Mouse (Mus musculus) myocyte (in vitro differentiated cells): Measurements from ENCODE around the gene Ugt1a2.

Experiments
- CEBPB ChIP-seq: IDR thresholded peaks from 2 replicates; pipeline ENCODE4 v1.6.1; 2011; ENCODE audit warnings: mild to moderate bottlenecking, moderate library complexity; ENCODE audit not compliant: poor library complexity, insufficient read depth, severe bottlenecking
- MAX ChIP-seq: IDR thresholded peaks from one replicate; pipeline ENCODE4 v1.6.1; 2011; ENCODE audit warnings: low read depth, mild to moderate bottlenecking, control low read depth
- MYOD1 ChIP-seq, 3 experiments: IDR thresholded peaks; one replicate each; pipeline ENCODE4 v1.6.1; 2011; ENCODE audit warnings: control low read depth in 2 of 3, low read depth in 2 of 3, mild to moderate bottlenecking in 2 of 3, moderate library complexity in 1 of 3; ENCODE audit not compliant: insufficient read length in 2 of 3, control insufficient read depth in 1 of 3
- POLR2A ChIP-seq: IDR thresholded peaks from one replicate; pipeline ENCODE4 v1.6.1; 2011; ENCODE audit warnings: low read depth, mild to moderate bottlenecking, control low read depth, moderate library complexity; ENCODE audit not compliant: insufficient read length
- SRF ChIP-seq: IDR thresholded peaks from one replicate; pipeline ENCODE4 v1.6.1; 2011; ENCODE audit warnings: low read depth; ENCODE audit not compliant: control insufficient read depth, insufficient read length
- TCF3 ChIP-seq: IDR thresholded peaks from one replicate; pipeline ENCODE4 v1.6.1; 2011; ENCODE audit warnings: low read depth, control low read depth; ENCODE audit not compliant: insufficient read length
- USF1 ChIP-seq: IDR thresholded peaks from one replicate; pipeline ENCODE4 v1.6.1; 2011; ENCODE audit warnings: low read depth, mild to moderate bottlenecking, control low read depth, moderate library complexity

GRCm38 (mm10) chr1:88247660-88248059 lies 47.3 kb downstream of the Ugt1a2 start:
- no peak for TF ChIP-seq MYOD1 (IDR thresholded peaks at IDR 0.05; ENCODE audit: control insufficient read depth in 1 of 3, insufficient read length in 2 of 3, low read depth in 2 of 3)
- no peak for TF ChIP-seq POLR2A
- no peak for TF ChIP-seq SRF
- TF ChIP-seq MAX: no peak
- TF ChIP-seq CEBPB: no peak
- no peak for TF ChIP-seq TCF3
- TF ChIP-seq USF1: no peak
